Mouse (Mus musculus): ENCODE data around the gene Pigb.
"Not testable (repeated sequence)": the region's sequence is repeated elsewhere in the genome, so short reads cannot be mapped to it uniquely, and the experiment has no call there.

Pigb gene

DNA sequence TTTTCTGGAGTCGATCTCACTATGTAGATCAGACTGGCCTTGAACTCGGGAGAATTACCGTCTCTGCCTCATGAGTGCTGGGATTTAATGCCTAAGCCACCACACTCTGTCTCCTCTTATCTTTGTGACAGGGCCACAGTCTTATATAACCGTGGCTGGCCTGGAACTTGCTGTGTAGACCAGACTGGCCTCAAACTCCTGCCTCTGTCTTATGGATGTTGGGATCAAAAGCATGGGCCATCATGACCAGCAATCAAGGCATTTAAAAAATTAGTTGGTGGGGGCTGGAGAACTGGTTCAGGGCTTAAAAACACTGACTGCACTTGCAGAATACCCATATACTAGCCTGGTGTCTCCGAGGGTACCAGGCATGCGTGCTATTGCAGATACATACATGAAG is at the start of gene Pigb:
TSS of gene Pigb (minus strand) at position 299 of the 400 bp plus-strand sequence.
- DNase-seq (ENCODE audit: low spot score in 2 of 2), result no peak

GRCm38 (mm10) chr9:73089222-73089920 is 49.2 kb upstream of the Pigb start:
- no peak for DNase-seq (ENCODE audit: low spot score in 2 of 2)

GRCm38 (mm10) chr9:73087581-73087980 is 47.4 kb upstream of the Pigb start:
- DNase-seq (ENCODE audit: low spot score in 2 of 2), result no peak

DNA sequence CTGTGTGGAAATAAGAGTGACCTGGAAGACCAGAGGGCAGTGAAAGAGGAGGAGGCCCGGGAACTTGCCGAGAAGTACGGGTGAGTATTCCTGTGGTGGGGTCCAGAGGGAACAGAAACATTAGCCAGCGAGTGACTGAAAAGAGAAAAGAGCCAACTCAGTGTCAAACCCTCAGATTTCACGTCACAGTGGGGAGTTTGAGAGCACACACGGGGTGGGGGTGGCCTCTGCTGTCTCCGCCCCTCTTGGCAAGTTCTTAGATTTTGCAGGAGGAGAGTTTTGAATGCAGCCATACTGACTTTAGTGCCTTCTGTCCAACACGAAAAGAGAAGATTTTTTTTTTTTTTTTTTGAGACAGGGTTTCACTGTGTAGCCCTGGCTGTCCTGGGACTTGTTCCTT is 46.9 kb upstream of the Pigb start:
- no peak for DNase-seq (ENCODE audit: low spot score in 2 of 2)

DNA sequence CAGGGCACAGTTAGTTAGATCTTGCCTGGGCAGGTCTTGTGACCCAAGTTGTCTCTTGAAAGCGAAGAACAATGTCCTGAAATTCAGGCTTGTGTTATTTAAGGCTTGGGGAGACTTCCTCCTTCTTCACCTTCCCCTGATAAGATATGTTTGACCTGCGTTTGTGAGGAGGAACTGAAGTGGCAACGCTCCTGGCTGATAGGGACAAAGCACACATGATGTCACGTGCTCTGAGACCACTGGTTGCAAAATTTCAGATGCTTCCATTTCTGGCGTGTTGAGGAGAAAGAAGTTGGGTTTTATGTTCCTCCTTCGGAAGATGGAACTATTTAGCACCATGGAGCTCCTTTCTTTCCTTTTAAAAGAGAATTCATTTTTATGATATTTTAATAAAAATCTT is 45.7 kb upstream of the Pigb start:
- no peak for DNase-seq (ENCODE audit: low spot score in 2 of 2)

GRCm38 (mm10) chr9:73083956-73084355 is 43.8 kb upstream of the Pigb start:
- DNase-seq (ENCODE audit: low spot score in 2 of 2), result no peak

DNA sequence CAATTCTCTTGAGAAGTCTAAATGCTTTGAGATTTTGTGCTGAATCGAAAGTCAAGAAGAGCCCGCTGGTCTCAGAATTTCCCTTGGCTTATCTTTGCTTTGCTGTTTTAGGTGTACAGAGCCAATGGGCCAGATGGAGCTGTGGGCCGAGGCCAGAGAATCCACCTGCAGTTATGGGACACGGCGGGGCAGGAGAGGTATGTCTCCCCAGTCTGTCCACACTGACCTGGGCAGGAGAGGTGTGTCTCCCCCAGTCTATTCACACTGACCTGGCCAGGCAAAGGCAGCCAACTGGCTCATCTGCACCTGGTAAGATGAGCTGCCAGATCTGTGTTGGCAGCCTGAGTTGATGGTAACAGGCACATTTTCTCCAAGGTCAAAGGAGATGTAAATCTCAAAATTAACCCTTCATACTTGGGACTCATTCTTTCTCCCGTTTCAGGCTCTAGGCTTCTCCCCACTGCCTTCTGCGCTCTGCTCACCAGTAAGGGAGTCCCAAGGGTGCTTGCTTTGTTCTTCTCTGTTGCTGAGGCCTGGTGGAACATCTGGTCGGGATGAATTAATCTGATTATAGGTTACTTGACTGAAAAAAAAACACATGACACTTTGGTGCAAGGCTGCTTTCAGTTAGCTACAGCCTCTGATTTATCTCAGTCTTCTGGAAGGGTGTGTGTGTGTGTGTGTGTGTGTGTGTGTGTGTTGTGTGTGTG is 42.3 kb upstream of the Pigb start:
- DNase-seq (ENCODE audit: low spot score in 2 of 2), result no peak

GRCm38 (mm10) chr9:73079801-73080325 is 39.7 kb upstream of the Pigb start:
- DNase-seq (ENCODE audit: low spot score in 2 of 2), result no peak

DNA sequence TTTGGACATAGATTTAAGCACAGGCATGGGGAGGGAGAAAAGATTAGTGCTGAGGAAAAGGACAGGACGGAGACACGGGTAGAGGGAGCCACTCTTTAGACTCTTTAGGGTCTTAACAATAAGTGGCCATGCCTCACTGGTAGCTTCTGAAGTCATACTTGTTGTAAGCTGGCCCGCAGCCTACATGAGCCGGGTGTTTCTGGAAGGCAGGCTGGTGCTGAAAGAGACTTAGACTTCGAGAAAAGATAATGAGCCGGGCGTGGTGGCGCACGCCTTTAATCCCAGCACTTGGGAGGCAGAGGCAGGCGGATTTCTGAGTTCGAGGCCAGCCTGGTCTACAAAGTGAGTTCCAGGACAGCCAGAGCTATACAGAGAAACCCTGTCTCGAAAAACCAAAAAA is 39.2 kb upstream of the Pigb start:
- DNase-seq (ENCODE audit: low spot score in 2 of 2), result not testable (repeated sequence)

DNA sequence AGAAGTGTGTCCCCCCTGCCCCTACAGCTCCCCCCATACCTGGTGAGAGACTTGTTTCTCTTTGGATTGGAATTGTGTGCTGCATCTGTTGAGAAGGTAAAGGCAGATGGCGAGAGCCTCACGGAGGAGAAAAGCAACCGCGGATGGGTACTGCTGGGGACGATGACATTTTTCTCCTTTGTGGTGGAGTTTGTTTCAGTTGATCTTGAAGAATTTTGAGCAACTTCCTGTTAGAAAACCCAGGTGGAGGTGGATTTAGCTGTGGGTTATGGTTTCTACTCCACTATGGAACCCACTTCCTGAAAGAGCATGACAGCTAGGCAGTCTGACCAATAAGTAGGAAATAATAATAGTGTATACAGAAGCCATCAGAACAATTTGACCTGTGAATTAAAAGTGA is 33.0 kb upstream of the Pigb start:
- no peak for DNase-seq (ENCODE audit: low spot score in 2 of 2)

- DNase-seq (ENCODE audit: low spot score in 2 of 2), result no peak
Measured at GRCm38 (mm10) chr9:73072426-73072825, 32.2 kb upstream of the Pigb start.

- DNase-seq (ENCODE audit: low spot score in 2 of 2), result no peak
Measured at GRCm38 (mm10) chr9:73070971-73071659, 30.9 kb upstream of the Pigb start.

- no peak for DNase-seq (ENCODE audit: low spot score in 2 of 2)
Measured at GRCm38 (mm10) chr9:73068688-73069087, 28.5 kb upstream of the Pigb start.

GRCm38 (mm10) chr9:73068230-73068679 is 28.1 kb upstream of the Pigb start:
- peak; percentile 27 to 49 for DNase-seq (ENCODE audit: low spot score in 2 of 2)

- no peak for DNase-seq (ENCODE audit: low spot score in 2 of 2)
Measured at GRCm38 (mm10) chr9:73067086-73067485, 26.9 kb upstream of the Pigb start.

DNA sequence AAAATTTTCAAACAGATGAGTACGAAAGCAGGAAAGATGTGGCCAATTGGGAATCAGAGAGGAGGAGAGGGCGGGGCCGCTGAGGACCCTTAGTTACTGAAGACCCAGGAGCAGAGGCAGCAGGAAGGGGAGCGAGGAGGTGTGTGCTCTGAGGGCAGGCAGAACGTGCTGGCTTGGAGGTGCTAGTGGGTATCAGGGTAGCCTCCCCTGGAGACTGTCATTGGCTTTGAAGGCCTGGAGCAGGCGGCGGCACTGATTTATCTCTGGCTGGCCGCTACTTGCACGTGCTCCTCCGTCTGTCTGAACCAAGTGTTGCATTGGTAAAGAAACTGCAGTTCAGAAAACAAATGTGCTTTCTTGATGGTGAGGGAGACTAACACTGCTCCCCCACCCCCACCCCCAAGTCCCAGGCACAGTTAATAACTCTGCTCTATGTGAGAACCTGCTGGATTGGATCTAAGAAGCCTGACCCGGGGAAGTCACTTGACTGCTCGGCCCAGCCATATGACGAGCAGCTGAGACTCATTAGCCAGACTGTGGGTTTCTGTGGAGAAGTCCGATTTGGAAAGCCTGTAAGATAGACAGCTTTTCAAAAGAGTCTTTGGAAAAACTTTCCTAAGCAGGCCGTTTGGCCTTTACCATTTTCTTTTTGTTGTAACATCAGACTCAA is 23.6 kb upstream of the Pigb start:
- DNase-seq (ENCODE audit: low spot score in 2 of 2), result no peak

- DNase-seq (ENCODE audit: low spot score in 2 of 2), result no peak
Measured at GRCm38 (mm10) chr9:73059224-73059623, 19.0 kb upstream of the Pigb start.

DNA sequence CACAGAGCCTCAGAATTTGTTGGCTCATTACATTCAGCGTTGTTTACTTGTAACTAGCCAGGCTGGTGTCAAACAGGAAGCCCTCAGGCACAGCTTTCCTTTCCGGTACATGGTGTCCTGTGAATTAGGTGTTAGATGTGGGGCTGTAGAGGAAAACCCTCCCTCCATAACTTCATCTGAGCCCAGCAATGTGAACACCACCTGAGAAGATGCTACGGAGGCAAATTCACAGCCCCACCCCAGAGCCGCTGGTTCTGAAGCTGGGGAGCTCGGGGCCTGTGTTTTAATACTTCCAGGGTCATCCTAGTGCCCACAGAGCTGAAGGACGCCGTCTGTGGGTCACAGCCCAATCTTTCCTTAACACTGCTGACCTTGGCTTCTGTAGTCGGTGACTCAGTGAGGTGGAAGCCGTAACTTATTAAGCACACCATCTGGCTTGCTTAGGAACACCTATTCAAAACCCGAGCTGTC is 15.3 kb upstream of the Pigb start:
- no peak for DNase-seq (ENCODE audit: low spot score in 2 of 2)

DNA sequence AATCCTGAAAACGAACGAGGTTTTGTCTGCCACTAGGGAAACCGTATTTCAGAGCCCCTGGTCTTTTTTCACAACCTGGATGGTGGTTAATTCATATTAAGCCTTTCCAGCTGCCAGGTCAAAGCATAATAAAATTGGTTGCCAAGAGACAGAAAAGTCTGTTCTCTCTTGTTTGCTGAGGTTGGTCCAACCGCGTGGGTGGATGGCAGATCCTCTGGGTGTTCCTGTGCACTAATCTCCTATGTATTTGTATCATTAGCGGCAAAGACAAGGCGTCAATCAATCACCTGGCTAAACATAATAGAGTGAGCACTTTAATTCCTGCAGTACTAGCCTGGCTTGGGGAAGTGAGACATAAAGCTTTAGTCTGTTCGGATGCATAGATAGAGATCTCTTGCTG is 10.4 kb upstream of the Pigb start:
- no peak for DNase-seq (ENCODE audit: low spot score in 2 of 2)

GRCm38 (mm10) chr9:73049833-73050232 is 9.7 kb upstream of the Pigb start:
- DNase-seq (ENCODE audit: low spot score in 2 of 2), result no peak

- no peak for DNase-seq (ENCODE audit: low spot score in 2 of 2)
Measured at GRCm38 (mm10) chr9:73048927-73049326, 8.7 kb upstream of the Pigb start.

DNA sequence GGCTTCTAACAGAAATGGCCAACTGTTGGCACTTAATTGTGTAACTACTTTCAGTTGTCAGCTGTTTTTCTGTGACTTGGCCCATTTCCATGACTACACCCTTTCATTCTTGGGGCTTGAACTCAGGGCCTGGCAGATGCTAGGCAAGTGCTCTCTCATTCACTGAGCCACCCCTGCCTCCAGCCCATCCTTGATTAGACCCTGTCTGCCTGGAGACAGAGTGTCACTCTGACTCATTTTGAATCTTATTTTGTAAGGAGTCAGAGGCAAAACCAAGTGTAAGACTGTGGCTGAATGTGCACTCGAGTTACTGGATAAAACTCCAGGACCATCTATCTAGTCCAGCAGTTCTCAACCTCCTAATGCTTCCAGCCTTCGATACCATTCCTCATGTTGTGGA is 7.7 kb upstream of the Pigb start:
- DNase-seq (ENCODE audit: low spot score in 2 of 2), result no peak
